Mouse (Mus musculus): ENCODE measurements around the gene Tnn. TPM values are rescaled to one million over a fixed set of nuclear protein-coding genes. Genes with fewer than 3 reads are reported as not detected.

The Tnn gene
- 12.4 and 16.9 TPM in 2 replicates for polyA plus RNA-seq (2015; fragmentation: Nextera tagmentation; extraction: Ambion mirVana)

DNA sequence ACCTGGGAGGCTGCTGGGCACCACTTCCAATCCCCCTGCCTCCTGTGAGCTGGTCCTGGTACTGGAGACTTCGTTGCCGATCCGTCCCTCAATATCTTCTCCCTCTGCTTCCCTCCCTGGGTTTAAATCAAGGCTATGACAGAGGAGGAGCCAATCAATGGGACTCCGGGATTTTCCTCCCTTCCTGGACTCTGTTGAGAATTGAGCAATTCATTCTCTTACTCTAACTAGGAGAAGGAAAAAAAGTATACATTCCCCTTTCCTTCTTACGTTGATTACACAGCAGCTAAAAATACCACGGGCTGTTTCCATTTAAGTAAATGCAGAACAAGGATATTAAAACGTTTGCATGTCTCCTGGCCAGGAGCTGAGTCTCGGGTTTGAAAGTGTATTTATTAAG lies at the start of gene Tnn:
Gene Tnn, minus strand, starts transcription at position 101 of the 400 bp plus-strand sequence.
- 33% methylated on average over 8 of the region's 8 CpGs for WGBS
- H3K4me2 ChIP-seq (replicated peaks): no peak within 1 kb of the TSS; the same call in 1 of the 2 replicates
- H3K4me3 ChIP-seq (replicated peaks): 0 out of 2 replicates have a peak within 1 kb of the TSS, but pooled peaks have one; percentile 3

DNA sequence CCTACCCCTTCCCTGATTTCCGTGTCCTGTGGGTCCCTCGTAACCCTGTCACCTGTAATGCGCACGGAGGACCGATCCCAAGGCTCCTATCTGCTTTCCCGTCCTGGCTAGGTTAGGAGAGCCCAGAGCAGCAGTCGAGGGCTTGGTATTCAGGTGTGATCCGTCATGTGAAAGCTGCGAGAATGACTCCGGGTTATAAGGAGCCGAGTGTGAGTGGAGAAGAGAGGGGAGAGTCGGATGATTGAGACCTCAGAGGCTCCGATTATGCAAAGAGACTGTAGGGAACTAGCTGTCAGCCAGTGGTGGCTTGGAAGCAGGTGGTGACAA lies 41.9 kb upstream of the Tnn start:
- Histone ChIP-seq H3K36me3 (peaks cover 13% of the 10 kb centered on the region), H3K4me2 (replicated peaks) (peak overlapping the region; percentile 75), H3K27ac (replicated peaks) (peak overlapping the region; percentile 83), H3K9me3 (replicated peaks) (no peaks in the 10 kb centered on the region), H3K4me3 (replicated peaks) (peak overlapping the region; percentile 95), H3K27me3 (no peaks in the 10 kb centered on the region), H3K9ac (peak overlapping the region; percentile 96), H3K4me1 (peaks cover 13% of the 10 kb centered on the region; the same call in 1 of the 2 replicates)
- WGBS: under 1% methylated on average over 13 of the region's 13 CpGs
- ATAC-seq (ENCODE audit: insufficient number of reproducible peaks, low FRiP score, low TSS enrichment, low read depth): no peak

More for the DNA sequence above, at the start of gene Tnn:
- Histone ChIP-seq H3K27ac (replicated peaks) (0 out of 2 replicates have a peak within 1 kb of the TSS, but pooled peaks have one; percentile 28), H3K9me3 (replicated peaks) (no peaks in the 10 kb centered on the region), H3K9ac (no peak within 1 kb of the TSS), H3K36me3 (no peaks in the 10 kb centered on the region), H3K27me3 (no peaks in the 10 kb centered on the region), H3K4me1 (peaks cover 21% of the 10 kb centered on the region)
- ATAC-seq (ENCODE audit: insufficient number of reproducible peaks, low FRiP score, low TSS enrichment, low read depth): no peak

DNA sequence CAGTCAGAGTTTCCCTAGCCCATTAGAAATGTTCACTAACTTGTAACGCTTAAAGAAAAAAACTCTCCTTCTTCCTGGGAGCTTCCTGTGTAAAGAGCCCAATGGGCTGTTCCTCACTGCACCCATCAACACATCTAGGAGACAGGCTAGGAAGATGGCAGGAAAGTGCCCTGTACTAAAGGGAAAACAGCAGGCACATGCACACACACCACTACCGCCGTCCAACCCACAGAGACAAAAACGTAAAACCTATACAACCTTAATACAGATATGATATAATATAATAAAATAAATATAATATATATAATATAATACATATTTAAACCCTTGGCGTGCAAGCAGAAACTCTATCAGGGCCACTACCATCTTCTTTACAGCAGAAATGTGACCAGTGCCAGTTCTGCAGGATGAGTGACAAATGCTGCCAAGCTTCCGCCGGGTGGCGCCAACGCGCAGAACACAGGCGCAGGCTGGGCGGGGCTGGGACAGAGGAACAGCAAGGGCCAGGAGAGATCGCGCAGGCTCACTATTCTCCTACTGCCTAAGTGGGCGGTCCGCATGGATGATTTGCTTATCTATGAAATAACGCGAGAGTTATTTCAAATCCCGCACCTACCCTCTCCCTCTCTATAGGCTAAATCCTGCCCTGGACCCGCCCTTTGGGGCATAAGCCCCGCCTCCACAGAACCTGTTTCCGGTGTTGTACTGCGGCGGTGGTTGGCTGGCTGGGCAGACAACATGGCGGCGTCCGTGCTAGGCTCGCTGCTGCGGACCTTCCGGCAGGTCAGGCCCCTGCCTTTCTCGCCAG lies 41.4 kb upstream of the Tnn start, which contains the start of gene Mrps14:
Gene Mrps14, plus strand, starts transcription at position 687 of the 808 bp plus-strand sequence.
- ATAC-seq (ENCODE audit: insufficient number of reproducible peaks, low FRiP score, low TSS enrichment, low read depth): peak; percentile 100
- Histone ChIP-seq H3K4me1 (peaks cover 13% of the 10 kb centered on the region; the same call in 1 of the 2 replicates), H3K4me2 (replicated peaks) (peak within 1 kb of the TSS; percentile 75), H3K4me3 (replicated peaks) (peak within 1 kb of the TSS; percentile 95), H3K27me3 (no peaks in the 10 kb centered on the region), H3K9me3 (replicated peaks) (no peaks in the 10 kb centered on the region), H3K27ac (replicated peaks) (peak within 1 kb of the TSS; percentile 83), H3K9ac (peak within 1 kb of the TSS; percentile 96), H3K36me3 (peaks cover 10% of the 10 kb centered on the region)
- WGBS: 6% methylated on average over 31 of the region's 31 CpGs

DNA sequence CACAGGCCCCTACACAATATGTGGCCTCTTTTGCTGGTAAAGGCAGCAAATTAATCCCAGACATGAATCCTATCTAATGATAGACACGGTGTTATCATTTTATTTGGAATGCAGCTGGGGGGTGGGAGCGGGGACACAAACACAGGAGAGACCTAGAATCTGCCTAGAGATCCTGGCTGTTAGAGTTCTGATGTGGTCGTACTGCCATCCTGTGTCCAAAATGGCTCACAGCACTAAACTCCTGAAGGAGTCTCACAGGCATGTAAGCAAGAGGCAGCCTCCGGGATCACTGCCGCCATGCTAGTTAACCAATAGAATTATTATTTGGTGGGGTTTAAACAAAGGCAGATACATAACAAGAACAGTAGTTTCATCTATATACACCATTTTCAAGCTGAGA lies 31.1 kb upstream of the Tnn start:
- H3K36me3 ChIP-seq: no peaks in the 10 kb centered on the region
- peaks cover 4% of the 10 kb centered on the region for H3K4me1 ChIP-seq
- no peaks in the 10 kb centered on the region for H3K27me3 ChIP-seq
- ATAC-seq (ENCODE audit: insufficient number of reproducible peaks, low FRiP score, low TSS enrichment, low read depth): no peak; the same call in 1 of the 2 replicates
- no peak overlapping the region for H3K4me3 ChIP-seq (replicated peaks)
- H3K4me2 ChIP-seq (replicated peaks): no peak overlapping the region
- H3K27ac ChIP-seq (replicated peaks): no peak overlapping the region
- 7% methylated on average over 5 of the region's 5 CpGs for WGBS
- no peaks in the 10 kb centered on the region for H3K9me3 ChIP-seq (replicated peaks)
- no peak overlapping the region for H3K9ac ChIP-seq

DNA sequence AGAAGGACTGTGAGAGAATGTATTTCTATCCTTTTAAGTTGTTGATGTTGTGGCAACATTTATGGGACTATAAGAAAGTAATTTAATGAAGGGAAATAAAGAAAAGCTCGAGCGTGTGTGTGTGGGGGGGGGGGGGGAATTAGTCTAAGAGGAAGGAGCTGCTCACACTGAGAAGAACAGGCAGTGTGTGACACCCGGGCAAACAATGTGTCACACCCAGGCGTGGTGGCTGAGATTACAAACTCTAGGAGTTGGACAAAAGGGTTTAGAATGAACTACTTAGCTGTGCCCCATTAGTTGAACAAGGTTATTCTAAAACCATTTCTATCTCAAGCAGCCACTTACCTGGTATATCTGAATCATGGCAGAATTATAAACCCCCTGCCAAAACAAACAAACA lies 27.8 kb upstream of the Tnn start:
- 65% methylated on average over 4 of the region's 4 CpGs for WGBS

DNA sequence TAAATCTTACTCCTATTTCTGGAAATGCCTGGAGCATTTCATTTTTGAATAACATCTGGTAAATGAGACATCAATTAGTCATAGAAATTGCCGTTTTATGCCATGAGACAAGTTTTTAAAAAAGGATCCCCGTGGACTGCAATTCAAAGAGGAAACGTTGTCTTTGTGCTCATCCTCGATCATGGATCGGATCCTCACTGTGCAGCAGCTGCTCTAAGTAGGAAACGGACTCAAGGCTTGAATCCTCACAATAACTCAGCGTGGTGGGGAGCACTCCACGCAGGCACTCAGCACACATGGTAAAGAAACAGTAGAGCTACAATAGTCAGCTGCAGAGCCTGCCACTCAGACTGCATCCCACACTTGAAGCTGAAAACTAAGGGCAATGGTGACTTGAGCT lies 23.5 kb upstream of the Tnn start:
- peaks cover 6% of the 10 kb centered on the region for H3K4me1 ChIP-seq
- no peaks in the 10 kb centered on the region for H3K9me3 ChIP-seq (replicated peaks)
- WGBS: 38% methylated on average over 8 of the region's 8 CpGs
- no peak for ATAC-seq (ENCODE audit: insufficient number of reproducible peaks, low FRiP score, low TSS enrichment, low read depth)
- no peak overlapping the region for H3K4me2 ChIP-seq (replicated peaks)
- H3K27me3 ChIP-seq: no peaks in the 10 kb centered on the region
- no peak overlapping the region for H3K9ac ChIP-seq
- no peak overlapping the region for H3K4me3 ChIP-seq (replicated peaks)
- no peaks in the 10 kb centered on the region for H3K36me3 ChIP-seq
- no peak overlapping the region for H3K27ac ChIP-seq (replicated peaks)

More for the DNA sequence above, 27.8 kb upstream of the Tnn start:
- H3K9ac ChIP-seq: no peak overlapping the region
- no peak overlapping the region for H3K27ac ChIP-seq (replicated peaks)
- no peak overlapping the region for H3K4me2 ChIP-seq (replicated peaks)
- peaks cover 7% of the 10 kb centered on the region for H3K4me1 ChIP-seq
- H3K27me3 ChIP-seq: no peaks in the 10 kb centered on the region
- no peak for ATAC-seq (ENCODE audit: insufficient number of reproducible peaks, low FRiP score, low TSS enrichment, low read depth)
- H3K9me3 ChIP-seq (replicated peaks): no peaks in the 10 kb centered on the region
- H3K36me3 ChIP-seq: no peaks in the 10 kb centered on the region
- no peak overlapping the region for H3K4me3 ChIP-seq (replicated peaks)

DNA sequence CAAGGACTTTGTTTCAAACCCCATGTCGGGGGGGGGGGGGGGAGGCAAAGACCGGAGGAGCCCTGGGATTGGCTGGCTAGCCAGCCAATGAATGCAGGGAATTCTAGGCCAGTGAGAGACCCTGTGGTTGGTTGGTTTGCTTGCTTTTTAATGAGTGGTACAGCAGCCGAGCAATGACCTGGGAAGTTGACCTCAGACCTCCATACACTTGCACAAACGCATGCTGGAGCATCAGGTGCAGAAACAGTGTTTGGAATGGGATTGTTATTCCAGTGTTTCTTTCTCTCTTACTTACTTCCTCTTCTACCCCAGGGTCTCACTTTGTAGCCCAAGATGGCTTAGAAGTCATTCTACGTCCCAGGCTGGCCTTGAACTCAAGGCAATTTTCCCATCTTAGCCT lies 13.2 kb upstream of the Tnn start:
- H3K4me1 ChIP-seq: no peaks in the 10 kb centered on the region
- 62% methylated on average over 4 of the region's 5 CpGs for WGBS
- no peak overlapping the region for H3K9ac ChIP-seq
- H3K9me3 ChIP-seq (replicated peaks): no peaks in the 10 kb centered on the region
- no peak overlapping the region for H3K4me3 ChIP-seq (replicated peaks)
- H3K4me2 ChIP-seq (replicated peaks): no peak overlapping the region
- ATAC-seq (ENCODE audit: insufficient number of reproducible peaks, low FRiP score, low TSS enrichment, low read depth): no peak
- H3K36me3 ChIP-seq: no peaks in the 10 kb centered on the region
- H3K27ac ChIP-seq (replicated peaks): no peak overlapping the region
- no peaks in the 10 kb centered on the region for H3K27me3 ChIP-seq

DNA sequence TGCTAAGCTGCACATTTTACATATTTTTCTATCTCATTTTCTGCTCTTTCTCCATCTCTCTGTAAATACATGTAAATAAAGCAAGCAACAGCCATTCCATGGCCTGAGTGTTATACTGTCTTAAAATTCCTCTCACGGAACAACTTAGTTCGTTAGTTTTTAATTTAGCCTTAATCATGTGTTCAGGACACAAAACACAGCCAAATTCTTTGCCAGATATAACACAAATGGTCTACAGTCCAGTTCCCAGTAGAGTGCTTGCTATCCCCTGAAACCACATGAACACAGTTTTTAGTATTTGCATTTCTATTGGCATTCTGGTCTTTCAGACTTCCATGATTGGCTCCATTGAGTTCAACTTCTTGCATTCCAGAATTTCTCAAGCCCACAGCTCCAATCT lies 4.8 kb upstream of the Tnn start:
- no peaks in the 10 kb centered on the region for H3K9me3 ChIP-seq (replicated peaks)
- H3K36me3 ChIP-seq: no peaks in the 10 kb centered on the region
- no peak for ATAC-seq (ENCODE audit: insufficient number of reproducible peaks, low FRiP score, low TSS enrichment, low read depth)
- WGBS: 84% methylated on average over 2 of the region's 2 CpGs
- H3K27ac ChIP-seq (replicated peaks): no peak overlapping the region
- no peak overlapping the region for H3K9ac ChIP-seq
- H3K4me1 ChIP-seq: peaks cover 9% of the 10 kb centered on the region
- H3K27me3 ChIP-seq: no peaks in the 10 kb centered on the region
- no peak overlapping the region for H3K4me3 ChIP-seq (replicated peaks)
- no peak overlapping the region for H3K4me2 ChIP-seq (replicated peaks)

DNA sequence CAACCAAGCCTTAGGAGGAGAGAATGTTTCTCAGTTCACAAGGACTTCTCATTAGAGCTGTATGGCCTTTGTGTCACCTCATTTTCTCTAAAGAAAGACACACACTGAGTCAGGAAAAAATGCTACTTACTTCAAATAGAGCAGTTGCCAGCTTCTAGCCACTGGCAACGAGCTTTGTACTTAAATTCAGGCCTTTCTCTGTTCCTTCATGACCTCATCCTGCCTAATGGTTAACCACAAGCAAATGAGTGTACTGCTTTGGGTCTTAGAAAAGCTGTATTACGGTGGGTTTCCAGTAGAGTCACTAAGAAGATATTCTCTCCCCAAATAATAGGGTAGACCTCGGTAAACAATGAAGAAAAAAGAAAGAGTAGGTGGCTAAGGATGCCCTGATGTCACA lies 2.7 kb downstream of the Tnn start:
- Histone ChIP-seq H3K4me1 (peaks cover 21% of the 10 kb centered on the region), H3K36me3 (no peaks in the 10 kb centered on the region), H3K9ac (no peak overlapping the region), H3K9me3 (replicated peaks) (no peaks in the 10 kb centered on the region), H3K27me3 (peaks cover 4% of the 10 kb centered on the region; the same call in 1 of the 2 replicates), H3K4me3 (replicated peaks) (no peak overlapping the region), H3K27ac (replicated peaks) (no peak overlapping the region), H3K4me2 (replicated peaks) (no peak overlapping the region)
- 63% methylated on average over 3 of the region's 3 CpGs for WGBS
- ATAC-seq (ENCODE audit: insufficient number of reproducible peaks, low FRiP score, low TSS enrichment, low read depth): no peak

DNA sequence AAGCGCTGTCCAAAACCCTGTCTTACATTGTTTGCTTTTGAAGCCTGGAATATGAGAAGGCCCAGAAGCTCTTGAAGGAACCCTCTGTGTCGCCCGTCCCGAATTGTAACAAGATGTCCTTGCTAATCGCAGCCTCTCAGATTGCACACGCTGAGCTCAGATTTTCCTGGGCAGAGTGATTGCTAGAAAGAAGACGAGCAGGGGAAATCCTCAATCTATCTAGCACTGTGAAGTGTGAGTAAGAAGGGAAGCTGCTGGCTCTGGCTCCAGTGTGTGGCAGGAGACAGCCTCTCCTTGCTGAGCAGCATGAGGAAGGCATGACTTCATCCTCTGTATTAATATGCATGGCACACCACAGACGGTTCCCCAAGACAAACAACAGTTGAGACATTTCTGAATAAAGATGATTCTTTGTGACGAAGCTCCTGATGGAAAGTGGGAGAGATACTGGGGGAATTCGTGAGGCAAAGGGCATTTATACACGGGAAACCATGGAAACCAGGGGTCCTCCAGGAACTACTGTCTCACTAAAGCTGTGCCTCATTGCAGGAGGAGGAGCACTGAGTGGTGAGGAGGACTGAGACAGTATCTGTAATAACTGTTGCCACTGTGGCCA lies 4.0 kb downstream of the Tnn start:
- 0 out of 2 replicates have a peak, but pooled peaks have one; percentile 36 for ATAC-seq (ENCODE audit: insufficient number of reproducible peaks, low FRiP score, low TSS enrichment, low read depth)
- Histone ChIP-seq H3K27ac (replicated peaks) (peak overlapping the region; percentile 8), H3K4me3 (replicated peaks) (no peak overlapping the region), H3K4me2 (replicated peaks) (peak overlapping the region; percentile 21; the same call in 1 of the 2 replicates), H3K4me1 (peaks cover 21% of the 10 kb centered on the region), H3K27me3 (peaks cover 4% of the 10 kb centered on the region; the same call in 1 of the 2 replicates), H3K9ac (no peak overlapping the region), H3K36me3 (no peaks in the 10 kb centered on the region), H3K9me3 (replicated peaks) (no peaks in the 10 kb centered on the region)
- WGBS: 23% methylated on average over 11 of the region's 11 CpGs

DNA sequence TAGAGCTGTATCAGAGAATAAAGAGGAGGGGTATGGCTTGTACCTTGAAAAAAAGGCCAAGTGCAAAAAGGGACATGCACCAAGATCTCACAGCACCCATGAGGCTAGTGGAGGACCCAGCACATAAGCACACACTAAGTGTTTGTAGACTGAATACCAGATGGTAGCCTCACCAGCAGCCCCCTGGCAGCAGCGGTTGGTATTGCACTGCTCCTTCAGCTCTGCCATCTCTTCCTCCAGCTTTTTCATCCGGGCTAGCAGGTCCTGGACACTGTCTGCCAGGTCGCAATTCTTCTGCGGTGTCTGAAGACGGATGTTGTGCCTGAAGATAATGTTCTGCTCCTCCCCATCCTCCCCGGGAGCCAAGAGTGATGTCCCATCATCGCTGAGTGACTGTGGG lies 6.1 kb downstream of the Tnn start:
- 88% methylated on average over 7 of the region's 7 CpGs for WGBS
- H3K4me3 ChIP-seq (replicated peaks): no peak overlapping the region
- no peak for ATAC-seq (ENCODE audit: insufficient number of reproducible peaks, low FRiP score, low TSS enrichment, low read depth)
- H3K4me1 ChIP-seq: peaks cover 17% of the 10 kb centered on the region
- no peak overlapping the region for H3K4me2 ChIP-seq (replicated peaks)
- H3K9me3 ChIP-seq (replicated peaks): no peaks in the 10 kb centered on the region
- no peak overlapping the region for H3K9ac ChIP-seq
- peaks cover 4% of the 10 kb centered on the region; the same call in 1 of the 2 replicates for H3K27me3 ChIP-seq
- H3K36me3 ChIP-seq: no peaks in the 10 kb centered on the region
- no peak overlapping the region for H3K27ac ChIP-seq (replicated peaks)
